Mouse (Mus musculus) neural tube, embryonic 13.5 days (tissue): ENCODE measurements at regions not wholly inside any gene's neighbourhood (a gene's known extent, or its start where the extent isn't known, plus 50 kb on each side); places are given as distances from the start of the nearest gene placed in this dataset.

Source experiments
- ATAC-seq: fragments of 200-750 bp; cut with Nextera tagmentation; 2 replicates; pipeline ENCODE4 v1.8.0; 2017; ENCODE audit warnings: low read depth, mild to moderate bottlenecking, moderate TSS enrichment, moderate library complexity
- H3K27ac ChIP-seq: fragments of 300-500 bp; sonication (generic); replicated peaks from 2 replicates; pipeline ENCODE4 v1.5.1; 2015; ENCODE audit warnings: moderate library complexity, mild to moderate bottlenecking, inconsistent platforms
- H3K27me3 ChIP-seq: fragments of 300-500 bp; sonication (generic); 2 replicates; pipeline ENCODE4 v1.6.1; 2015; ENCODE audit warnings: mild to moderate bottlenecking, inconsistent platforms
- H3K36me3 ChIP-seq: fragments of 300-500 bp; sonication (generic); 2 replicates; pipeline ENCODE4 v1.6.1; 2015; ENCODE audit warnings: mild to moderate bottlenecking, inconsistent platforms
- H3K4me1 ChIP-seq: fragments of 300-500 bp; sonication (generic); replicated peaks from 2 replicates; pipeline ENCODE4 v1.6.1; 2015; ENCODE audit warnings: inconsistent platforms
- H3K4me2 ChIP-seq: fragments of 300-500 bp; sonication (generic); 2 replicates; pipeline ENCODE4 v1.6.1; 2015; ENCODE audit warnings: inconsistent platforms, mild to moderate bottlenecking, moderate library complexity
- H3K4me3 ChIP-seq: fragments of 300-500 bp; sonication (generic); 2 replicates; pipeline ENCODE4 v1.5.1; 2015; ENCODE audit warnings: mild to moderate bottlenecking, inconsistent platforms
- H3K9ac ChIP-seq: fragments of 300-500 bp; sonication (generic); 2 replicates; pipeline ENCODE4 v1.6.1; 2015; ENCODE audit warnings: moderate library complexity, mild to moderate bottlenecking, inconsistent platforms
- H3K9me3 ChIP-seq: fragments of 300-500 bp; sonication (generic); 2 replicates; pipeline ENCODE4 v1.6.1; 2016; ENCODE audit warnings: inconsistent platforms
- WGBS: fragments of 180-500 bp; shearing (Covaris S2); methylation state at CpG from one replicate; pipeline ENCODE4 v1.1.7; 2015; 5-methylcytosine and 5-hydroxymethylcytosine counted together

DNA sequence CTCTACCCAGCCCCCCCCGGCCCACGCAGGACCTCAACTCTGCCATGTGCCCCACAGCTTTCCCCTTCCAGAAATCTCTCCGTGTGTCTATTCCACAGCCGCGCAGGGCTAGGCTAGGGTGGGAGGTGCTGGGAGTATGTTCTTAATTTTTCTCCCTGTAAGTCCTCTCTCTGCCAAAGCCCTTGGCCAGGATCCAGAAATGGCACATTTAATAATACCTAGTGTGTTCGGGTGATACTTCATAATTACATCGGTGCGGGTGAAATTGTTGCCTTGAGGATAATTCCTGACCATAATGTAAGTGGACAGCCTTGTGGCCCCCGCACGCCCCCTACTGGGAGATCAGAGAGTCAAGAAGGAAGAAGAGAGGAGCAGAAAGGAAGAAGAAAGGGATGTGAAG, 1093.5 kb downstream of the Mrps31 start:
- 51% methylated on average over 10 of the region's 10 CpGs for WGBS
- no peaks in the 10 kb centered on the region for H3K36me3 ChIP-seq
- no peak overlapping the region for H3K4me3 ChIP-seq
- no peak overlapping the region for H3K27ac ChIP-seq
- no peaks in the 10 kb centered on the region for H3K27me3 ChIP-seq
- peak overlapping the region; percentile 25 for H3K4me2 ChIP-seq
- H3K9me3 ChIP-seq, result no peaks in the 10 kb centered on the region
- ATAC-seq, result no peak
- peaks cover 7% of the 10 kb centered on the region; the same call in 1 of the 2 replicates for H3K4me1 ChIP-seq
- no peak overlapping the region for H3K9ac ChIP-seq

DNA sequence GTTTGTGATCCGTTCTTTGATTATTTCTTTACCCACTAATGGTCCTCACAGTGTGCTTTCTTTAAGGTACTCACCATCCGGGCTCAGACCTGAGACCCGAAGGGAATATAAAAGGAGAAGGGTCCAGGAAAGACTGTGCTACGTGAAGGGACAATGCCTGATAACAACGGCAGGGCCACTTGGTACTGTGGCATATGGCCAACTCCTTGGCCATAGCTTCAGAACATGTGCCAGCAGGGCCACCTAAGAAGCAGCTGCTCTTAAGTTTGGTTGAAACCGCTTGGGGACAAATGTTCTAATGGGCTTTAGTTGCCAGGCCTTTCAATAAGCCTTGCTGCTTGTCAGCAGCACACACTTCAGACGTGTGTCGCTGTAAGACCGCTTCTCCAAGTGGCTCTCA, 1094.1 kb downstream of the Mrps31 start:
- H3K36me3 ChIP-seq, result no peaks in the 10 kb centered on the region
- H3K9ac ChIP-seq, result no peak overlapping the region
- no peak overlapping the region for H3K27ac ChIP-seq
- H3K9me3 ChIP-seq, result no peaks in the 10 kb centered on the region
- no peak overlapping the region for H3K4me2 ChIP-seq
- no peaks in the 10 kb centered on the region for H3K27me3 ChIP-seq
- ATAC-seq, result no peak
- peaks cover 7% of the 10 kb centered on the region; the same call in 1 of the 2 replicates for H3K4me1 ChIP-seq
- 88% methylated on average over 9 of the region's 9 CpGs for WGBS
- no peak overlapping the region for H3K4me3 ChIP-seq

DNA sequence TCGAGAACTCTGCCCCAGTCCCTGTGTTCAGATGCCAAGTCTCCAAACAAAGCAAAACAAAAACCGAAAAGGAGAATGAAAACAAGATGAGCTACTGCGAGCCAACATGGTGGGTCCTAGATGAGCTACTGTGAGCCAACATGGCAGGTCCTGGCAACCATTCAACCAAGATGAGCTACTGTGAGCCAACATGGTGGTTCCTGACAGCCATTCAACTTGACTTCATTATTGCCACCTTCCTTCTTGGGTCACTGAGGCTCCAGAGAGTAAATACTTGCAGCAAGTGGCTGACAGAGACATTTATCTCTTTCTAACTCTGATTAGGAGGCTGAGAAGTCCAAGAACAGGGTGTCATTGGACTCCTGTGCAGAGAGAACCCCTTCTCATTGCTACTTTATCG, 1094.8 kb downstream of the Mrps31 start:
- peaks cover 7% of the 10 kb centered on the region; the same call in 1 of the 2 replicates for H3K4me1 ChIP-seq

DNA sequence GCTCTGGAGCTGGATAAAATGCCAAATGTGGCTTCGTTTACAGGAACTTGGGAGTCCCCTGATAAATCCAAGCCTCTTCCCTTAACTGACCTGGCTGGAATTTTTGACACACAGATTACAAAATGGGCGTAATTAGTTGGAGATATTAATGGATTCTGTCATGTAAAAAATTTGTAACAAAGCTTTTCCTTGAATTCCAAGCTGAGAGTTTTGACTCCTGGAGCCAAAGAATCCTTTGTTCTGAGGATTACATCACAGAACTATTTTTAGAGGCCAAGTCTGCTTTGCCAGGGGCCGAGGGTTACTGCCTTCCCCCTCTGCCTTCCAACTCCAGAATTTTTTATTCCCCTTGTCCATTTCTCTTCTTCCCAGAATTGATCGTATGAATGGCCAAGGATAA, 1096.5 kb downstream of the Mrps31 start:
- Histone ChIP-seq H3K4me3 (no peak overlapping the region), H3K27me3 (no peaks in the 10 kb centered on the region), H3K4me1 (peaks cover 7% of the 10 kb centered on the region; the same call in 1 of the 2 replicates), H3K4me2 (no peak overlapping the region), H3K9ac (no peak overlapping the region), H3K27ac (no peak overlapping the region), H3K36me3 (no peaks in the 10 kb centered on the region), H3K9me3 (no peaks in the 10 kb centered on the region)
- 76% methylated on average over 4 of the region's 4 CpGs for WGBS
- no peak for ATAC-seq

More for the DNA sequence above, 1094.8 kb downstream of the Mrps31 start:
- no peaks in the 10 kb centered on the region for H3K27me3 ChIP-seq
- no peak overlapping the region for H3K9ac ChIP-seq
- no peak overlapping the region for H3K4me2 ChIP-seq
- no peaks in the 10 kb centered on the region for H3K9me3 ChIP-seq
- H3K36me3 ChIP-seq, result no peaks in the 10 kb centered on the region
- no peak overlapping the region for H3K27ac ChIP-seq
- no peak for ATAC-seq
- WGBS, result 87% methylated on average over 4 of the region's 4 CpGs
- H3K4me3 ChIP-seq, result no peak overlapping the region

DNA sequence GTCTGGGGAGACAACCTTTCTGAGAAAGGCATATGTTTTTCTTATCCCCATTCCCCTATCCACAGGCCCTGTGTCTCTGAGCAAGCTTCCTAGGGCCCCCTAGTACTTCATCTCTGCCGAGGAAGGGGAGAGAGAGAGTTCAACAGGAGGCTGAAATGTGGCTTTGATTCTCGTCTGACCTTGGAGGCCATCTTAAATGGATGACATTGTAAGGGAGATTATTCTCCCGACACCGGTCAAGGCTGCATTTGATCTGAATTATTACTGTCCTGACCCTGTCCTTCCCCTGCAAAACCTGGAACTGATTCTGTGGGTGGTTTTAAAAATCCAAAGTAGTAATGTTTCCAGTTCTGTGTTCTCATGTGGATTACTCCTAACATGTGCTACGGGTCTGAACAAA, 1098.9 kb downstream of the Mrps31 start:
- Histone ChIP-seq H3K36me3 (no peaks in the 10 kb centered on the region), H3K4me2 (no peak overlapping the region), H3K27ac (no peak overlapping the region), H3K4me3 (no peak overlapping the region), H3K27me3 (no peaks in the 10 kb centered on the region), H3K9ac (no peak overlapping the region), H3K9me3 (no peaks in the 10 kb centered on the region), H3K4me1 (no peaks in the 10 kb centered on the region)
- no peak for ATAC-seq
- 59% methylated on average over 5 of the region's 5 CpGs for WGBS

DNA sequence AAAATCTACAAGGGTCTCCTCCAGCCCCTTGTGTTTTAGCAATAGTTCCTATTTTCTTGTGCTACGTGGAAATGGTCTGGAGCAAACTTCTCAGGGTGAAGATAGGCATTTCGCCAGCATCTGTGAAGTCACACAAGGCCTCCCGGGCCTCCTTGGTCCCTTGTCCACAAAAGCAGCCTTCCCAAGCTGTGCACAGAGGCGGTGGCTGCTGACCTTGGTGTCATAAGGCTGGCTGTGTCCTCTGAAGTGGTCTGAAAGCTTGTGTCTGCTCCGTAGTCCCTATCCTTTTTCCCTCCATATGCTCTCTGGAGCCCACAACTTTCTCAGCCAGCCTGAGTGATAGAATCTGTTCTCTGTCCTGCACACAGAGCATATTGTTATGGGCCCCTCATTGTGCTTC, 1099.4 kb downstream of the Mrps31 start:
- ATAC-seq, result no peak
- Histone ChIP-seq H3K36me3 (no peaks in the 10 kb centered on the region), H3K4me1 (no peaks in the 10 kb centered on the region), H3K9ac (no peak overlapping the region), H3K4me3 (no peak overlapping the region), H3K4me2 (no peak overlapping the region), H3K27ac (no peak overlapping the region), H3K27me3 (no peaks in the 10 kb centered on the region), H3K9me3 (no peaks in the 10 kb centered on the region)
- 73% methylated on average over 5 of the region's 5 CpGs for WGBS

DNA sequence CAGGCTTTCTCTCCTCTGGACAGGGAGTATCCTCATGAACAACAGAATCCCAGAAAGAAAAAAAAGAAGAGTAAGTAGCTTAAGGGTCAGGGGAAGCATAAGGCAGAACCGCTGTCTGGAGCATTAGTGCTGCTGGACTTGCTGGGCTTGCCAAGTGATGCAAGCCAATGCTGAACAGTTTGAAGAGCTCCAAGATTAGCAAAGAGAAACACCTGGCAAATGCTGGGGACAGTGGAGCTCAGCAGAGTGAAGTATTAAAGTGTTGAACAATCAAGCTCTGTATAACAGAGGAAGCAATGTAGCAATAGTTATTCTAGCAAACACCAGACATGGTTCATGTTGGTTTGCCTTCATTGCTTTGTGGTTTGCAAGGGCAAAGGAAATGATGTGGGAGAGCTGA, 1100.1 kb downstream of the Mrps31 start:
- Histone ChIP-seq H3K36me3 (no peaks in the 10 kb centered on the region), H3K9me3 (no peaks in the 10 kb centered on the region), H3K4me2 (no peak overlapping the region), H3K4me3 (no peak overlapping the region), H3K27me3 (no peaks in the 10 kb centered on the region), H3K27ac (no peak overlapping the region), H3K4me1 (no peaks in the 10 kb centered on the region), H3K9ac (no peak overlapping the region)
- ATAC-seq, result no peak
- 93% methylated on average over 1 of the region's 1 CpGs for WGBS

DNA sequence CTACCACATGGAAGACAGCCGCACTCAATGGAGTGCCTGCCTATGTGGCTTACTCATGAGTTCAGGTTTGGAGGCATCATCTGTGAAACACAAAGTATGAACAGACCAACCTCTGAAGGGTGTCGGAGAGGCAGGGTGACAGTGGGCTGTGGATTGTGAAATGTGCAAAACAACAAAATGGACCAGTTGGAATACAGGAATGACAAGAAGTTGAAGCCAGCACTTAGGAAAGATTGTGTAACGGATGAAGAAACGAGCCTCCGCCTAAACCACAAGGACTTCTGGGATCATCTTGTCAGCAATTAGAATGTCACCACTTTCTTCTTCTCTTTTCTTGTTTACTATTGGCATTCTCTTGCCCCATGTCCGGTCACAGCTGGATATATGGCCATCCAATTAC, 1100.6 kb downstream of the Mrps31 start:
- no peak overlapping the region for H3K4me3 ChIP-seq
- WGBS, result 97% methylated on average over 6 of the region's 6 CpGs
- H3K27ac ChIP-seq, result no peak overlapping the region
- no peaks in the 10 kb centered on the region for H3K27me3 ChIP-seq
- H3K4me1 ChIP-seq, result no peaks in the 10 kb centered on the region
- no peak overlapping the region for H3K9ac ChIP-seq
- H3K9me3 ChIP-seq, result no peaks in the 10 kb centered on the region
- no peak for ATAC-seq
- H3K4me2 ChIP-seq, result no peak overlapping the region
- no peaks in the 10 kb centered on the region for H3K36me3 ChIP-seq

DNA sequence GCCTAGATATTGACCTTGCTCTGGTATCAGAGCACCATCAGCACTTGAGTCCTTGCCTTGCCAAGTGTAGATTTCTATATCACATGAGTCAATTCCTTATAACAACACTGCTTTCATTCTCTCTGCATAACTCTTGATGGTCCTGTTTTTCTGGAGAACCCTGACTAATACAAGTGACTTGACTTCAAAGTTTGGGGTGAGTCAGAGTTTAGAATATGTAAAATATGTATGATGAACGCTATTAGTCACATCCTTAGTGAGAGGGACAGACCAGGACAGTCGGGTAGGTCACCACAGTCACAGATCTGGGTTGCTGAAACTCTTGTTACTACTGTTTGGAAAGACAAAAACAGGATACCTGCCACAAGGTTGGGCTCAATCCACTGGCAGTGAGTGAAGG, 1105.3 kb downstream of the Mrps31 start:
- WGBS, result 76% methylated on average over 2 of the region's 2 CpGs
- H3K36me3 ChIP-seq, result no peaks in the 10 kb centered on the region

DNA sequence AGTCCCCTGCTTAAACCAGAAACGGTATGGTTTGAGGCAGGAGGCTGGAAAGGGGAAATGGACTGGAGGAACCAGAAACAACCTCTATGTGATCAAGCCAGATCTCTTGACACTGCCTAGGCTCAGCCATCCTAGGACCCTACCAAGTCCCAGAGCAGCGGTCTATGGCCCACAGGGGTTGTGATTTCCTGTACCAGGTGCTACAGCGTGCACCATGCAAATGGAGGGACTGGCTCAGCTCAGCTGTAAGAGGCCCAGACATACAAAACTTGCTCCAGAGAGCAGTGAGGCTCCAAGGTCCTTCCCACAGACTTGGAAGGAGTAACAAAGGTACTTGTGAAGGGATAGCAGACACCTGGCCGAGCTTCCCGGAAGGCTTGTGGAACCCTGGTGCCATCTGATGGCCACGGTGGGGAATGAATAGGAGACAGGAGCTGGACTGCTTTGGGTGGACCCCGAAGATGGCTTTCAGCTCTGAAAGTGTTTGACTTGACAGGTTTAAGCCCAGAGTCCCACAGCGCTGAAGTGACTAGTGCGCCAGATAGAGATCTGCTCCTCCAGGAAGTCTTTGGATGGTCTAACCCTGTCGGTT, 1120.5 kb downstream of the Mrps31 start:
- Histone ChIP-seq H3K27ac (no peak overlapping the region), H3K36me3 (no peaks in the 10 kb centered on the region), H3K4me1 (no peaks in the 10 kb centered on the region), H3K9me3 (0 out of 2 replicates have a peak, but pooled peaks cover 3% of the 10 kb centered on the region), H3K9ac (no peak overlapping the region), H3K4me3 (no peak overlapping the region), H3K4me2 (no peak overlapping the region), H3K27me3 (no peaks in the 10 kb centered on the region)
- peak; percentile 65; the same call in 1 of the 2 replicates for ATAC-seq
- 57% methylated on average over 10 of the region's 10 CpGs for WGBS

More for the DNA sequence above, 1105.3 kb downstream of the Mrps31 start:
- Histone ChIP-seq H3K27ac (no peak overlapping the region), H3K9me3 (no peaks in the 10 kb centered on the region), H3K4me3 (no peak overlapping the region), H3K4me2 (no peak overlapping the region), H3K9ac (no peak overlapping the region), H3K4me1 (no peaks in the 10 kb centered on the region), H3K27me3 (no peaks in the 10 kb centered on the region)
- ATAC-seq, result no peak

DNA sequence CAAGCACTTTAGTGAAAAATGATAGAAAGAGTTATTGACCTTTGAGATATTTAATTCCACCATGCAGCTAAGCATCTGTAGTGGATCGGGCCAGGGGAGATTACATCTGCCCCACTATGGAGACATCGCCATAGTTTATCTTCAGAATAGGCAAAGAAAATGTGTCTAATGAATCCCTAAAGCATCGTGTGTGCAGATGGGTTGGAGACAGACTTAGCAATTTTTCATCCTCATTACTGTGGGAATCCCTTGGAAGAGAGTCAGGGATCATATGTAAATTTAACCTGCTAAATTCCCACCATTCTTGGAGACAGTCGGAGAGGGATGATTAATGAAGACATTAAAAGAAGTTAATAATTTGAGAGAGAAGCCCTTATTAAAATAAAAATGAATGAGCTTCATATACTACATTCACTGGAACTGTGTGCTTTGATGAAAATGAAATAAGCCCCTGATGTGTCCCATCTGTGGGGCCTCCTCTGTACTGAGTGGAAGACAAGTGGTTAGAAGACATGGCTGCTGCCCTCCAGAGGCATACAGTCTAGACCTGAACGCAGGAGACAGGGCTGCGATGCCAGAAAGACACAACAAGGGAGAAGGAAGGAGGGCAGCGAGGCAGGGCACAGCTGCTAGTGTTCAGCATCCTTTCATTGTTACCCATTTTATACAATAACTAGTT, 1126.7 kb downstream of the Mrps31 start:
- no peaks in the 10 kb centered on the region for H3K27me3 ChIP-seq
- no peak overlapping the region for H3K9ac ChIP-seq
- no peak overlapping the region for H3K4me3 ChIP-seq
- H3K9me3 ChIP-seq, result no peaks in the 10 kb centered on the region
- WGBS, result 58% methylated on average over 7 of the region's 7 CpGs
- ATAC-seq, result peak; percentile 92
- H3K27ac ChIP-seq, result peak overlapping the region; percentile 61; the same call in 1 of the 2 replicates
- H3K4me1 ChIP-seq, result no peaks in the 10 kb centered on the region; the same call in 1 of the 2 replicates
- no peak overlapping the region for H3K4me2 ChIP-seq
- H3K36me3 ChIP-seq, result no peaks in the 10 kb centered on the region

DNA sequence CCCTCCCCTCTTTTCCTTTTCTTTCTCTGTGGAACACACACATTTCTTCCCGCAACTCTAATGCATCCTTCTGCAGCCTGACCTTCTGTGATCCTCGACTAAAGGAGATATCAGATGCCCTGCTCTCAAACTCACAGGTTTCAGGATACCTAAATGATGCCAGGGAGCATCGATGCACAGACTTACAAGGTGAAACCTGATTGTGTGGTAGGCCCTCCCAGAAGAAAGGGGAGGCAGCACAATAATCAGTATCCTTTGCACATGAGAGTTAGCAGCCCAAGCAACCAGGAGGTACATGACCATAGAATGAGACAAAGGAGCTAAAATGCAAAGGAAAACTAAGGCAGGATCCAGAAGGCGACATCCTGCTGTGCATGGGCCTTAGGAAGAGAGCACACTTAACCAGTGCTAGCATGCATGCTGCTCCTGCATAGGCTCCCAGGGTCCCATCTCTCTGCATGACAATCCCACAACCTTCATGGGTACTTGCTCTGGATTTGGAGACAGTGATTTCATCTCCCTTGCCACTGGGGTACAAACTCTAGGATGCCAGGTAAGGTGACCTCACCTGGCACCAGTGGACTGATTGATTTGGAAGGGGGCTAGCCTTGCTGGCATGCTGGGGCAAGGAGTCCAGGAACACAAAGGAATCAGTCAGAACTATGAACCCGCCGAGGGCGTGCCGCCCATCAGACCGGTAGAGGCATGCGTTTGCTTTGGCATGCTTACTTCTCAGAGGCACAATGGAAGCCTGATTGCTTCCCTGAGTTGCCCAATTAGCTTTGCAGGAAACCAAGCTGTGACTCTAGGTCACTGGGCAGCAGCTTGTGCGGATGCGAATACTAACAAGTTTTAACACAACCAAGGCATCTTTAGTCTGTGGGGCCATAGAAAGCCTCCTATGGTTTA, 1142.7 kb downstream of the Mrps31 start:
- H3K4me2 ChIP-seq, result no peak overlapping the region
- WGBS, result 64% methylated on average over 11 of the region's 12 CpGs
- H3K9ac ChIP-seq, result no peak overlapping the region
- H3K4me3 ChIP-seq, result no peak overlapping the region
- no peak overlapping the region for H3K27ac ChIP-seq
- H3K36me3 ChIP-seq, result no peaks in the 10 kb centered on the region
- no peak for ATAC-seq
- H3K9me3 ChIP-seq, result no peaks in the 10 kb centered on the region
- no peaks in the 10 kb centered on the region for H3K4me1 ChIP-seq
- no peaks in the 10 kb centered on the region for H3K27me3 ChIP-seq
